Mouse (Mus musculus) hindbrain, embryonic 13.5 days (tissue): ENCODE data around the gene Zfp180. TPM values are rescaled to one million over a fixed set of nuclear protein-coding genes. Genes with fewer than 3 reads are reported as not detected.
A peak's percentile ranks its signal among the peaks of the same experiment; 100 is the strongest.
"Not testable (repeated sequence)": the region's sequence is repeated elsewhere in the genome, so short reads cannot be mapped to it uniquely, and the experiment has no call there.

Experiments used
- ATAC-seq: fragments of 200-750 bp; cut with Nextera tagmentation; 2 replicates; pipeline ENCODE4 v1.8.0; 2017; ENCODE audit warnings: moderate TSS enrichment; ENCODE audit not compliant: low FRiP score
- H3K27ac ChIP-seq: fragments of 300-500 bp; sonication (generic); 2 replicates; pipeline ENCODE4 v1.5.1; 2015; ENCODE audit warnings: inconsistent platforms, mild to moderate bottlenecking, moderate library complexity
- H3K27me3 ChIP-seq: fragments of 300-500 bp; sonication (generic); 2 replicates; pipeline ENCODE4 v1.6.1; 2015; ENCODE audit warnings: mild to moderate bottlenecking, inconsistent platforms
- H3K36me3 ChIP-seq: fragments of 300-500 bp; sonication (generic); 2 replicates; pipeline ENCODE4 v1.6.1; 2015; ENCODE audit warnings: mild to moderate bottlenecking, inconsistent platforms
- H3K4me1 ChIP-seq: fragments of 300-500 bp; sonication (generic); replicated peaks from 2 replicates; pipeline ENCODE4 v1.6.1; 2015; ENCODE audit warnings: inconsistent platforms
- H3K4me2 ChIP-seq: fragments of 300-500 bp; sonication (generic); 2 replicates; pipeline ENCODE4 v1.6.1; 2015; ENCODE audit warnings: inconsistent platforms, mild to moderate bottlenecking, moderate library complexity
- H3K4me3 ChIP-seq: fragments of 300-500 bp; sonication (generic); 2 replicates; pipeline ENCODE4 v1.5.1; 2015; ENCODE audit warnings: mild to moderate bottlenecking, inconsistent platforms
- H3K9ac ChIP-seq: fragments of 300-500 bp; sonication (generic); 2 replicates; pipeline ENCODE4 v1.6.1; 2015; ENCODE audit warnings: mild to moderate bottlenecking, inconsistent platforms
- H3K9me3 ChIP-seq: fragments of 300-500 bp; sonication (generic); 2 replicates; pipeline ENCODE4 v1.6.1; 2016; ENCODE audit warnings: inconsistent platforms
- WGBS: fragments of 180-500 bp; shearing (Covaris S2); methylation state at CpG from one replicate; pipeline ENCODE4 v1.1.7; 2015; 5-methylcytosine and 5-hydroxymethylcytosine counted together
- polyA plus RNA-seq: library from polyadenylated mRNA; unstranded; fragments of >200 nt; fragmentation: Nextera tagmentation; extraction: Ambion mirVana; gene quantifications from 2 replicates; pipeline ENCODE4 v1.2.1, GENCODE M21; 2015

Zfp180 gene
- polyA plus RNA-seq = 31.9 and 32.1 TPM in 2 replicates

DNA sequence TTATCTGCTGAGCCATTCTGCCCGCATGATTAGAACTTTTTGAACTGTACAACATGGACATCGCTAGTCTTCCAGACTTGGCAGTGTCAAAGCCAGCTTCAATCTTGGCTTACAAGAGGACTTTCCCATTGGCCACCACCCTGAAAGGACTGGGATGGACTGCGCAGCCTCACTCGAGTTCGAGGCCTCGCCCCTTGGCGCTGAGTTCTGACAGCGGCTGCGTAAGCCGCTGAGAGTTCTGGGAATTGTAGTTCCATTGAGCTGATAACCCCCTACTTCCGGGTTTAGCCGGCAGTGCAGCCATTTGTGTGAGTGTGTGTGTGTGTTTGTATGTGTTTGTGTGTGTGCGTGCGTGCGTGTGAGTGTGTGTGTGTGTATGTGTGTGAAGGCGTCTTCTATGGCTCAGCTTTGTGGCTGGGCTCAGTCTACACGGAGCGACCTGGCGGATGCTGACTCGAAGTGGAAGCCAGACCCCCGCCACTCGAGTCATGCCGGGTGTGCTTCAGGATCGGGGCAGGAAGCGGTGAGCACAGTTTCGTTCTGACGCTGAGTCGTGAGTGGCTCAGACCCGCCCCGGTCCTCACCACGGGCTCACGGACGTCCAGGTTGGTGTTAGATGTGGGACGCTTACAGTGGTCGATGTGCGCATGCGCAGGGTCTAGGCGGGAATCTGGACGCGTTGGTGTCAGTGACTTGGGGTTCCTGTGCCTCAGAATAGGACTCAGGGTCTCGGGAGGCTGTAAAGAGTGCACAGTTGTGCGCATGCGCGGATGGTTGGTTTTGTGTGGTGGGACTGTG is at the start of gene Zfp180:
Zfp180 (plus strand) TSS at position 291 of the 798 bp plus-strand sequence.
- peak within 1 kb of the TSS; percentile 62 for H3K4me3 ChIP-seq
- H3K27me3 ChIP-seq = no peaks in the 10 kb centered on the region
- H3K4me2 ChIP-seq = peak within 1 kb of the TSS; percentile 80
- H3K36me3 ChIP-seq = peaks cover 32% of the 10 kb centered on the region
- WGBS = 20% methylated on average over 44 of the region's 44 CpGs
- H3K9ac ChIP-seq = peak within 1 kb of the TSS; percentile 78
- peaks cover 25% of the 10 kb centered on the region for H3K4me1 ChIP-seq
- peak; percentile 96 for ATAC-seq
- H3K27ac ChIP-seq = peak within 1 kb of the TSS; percentile 79
- H3K9me3 ChIP-seq = peaks cover 11% of the 10 kb centered on the region

DNA sequence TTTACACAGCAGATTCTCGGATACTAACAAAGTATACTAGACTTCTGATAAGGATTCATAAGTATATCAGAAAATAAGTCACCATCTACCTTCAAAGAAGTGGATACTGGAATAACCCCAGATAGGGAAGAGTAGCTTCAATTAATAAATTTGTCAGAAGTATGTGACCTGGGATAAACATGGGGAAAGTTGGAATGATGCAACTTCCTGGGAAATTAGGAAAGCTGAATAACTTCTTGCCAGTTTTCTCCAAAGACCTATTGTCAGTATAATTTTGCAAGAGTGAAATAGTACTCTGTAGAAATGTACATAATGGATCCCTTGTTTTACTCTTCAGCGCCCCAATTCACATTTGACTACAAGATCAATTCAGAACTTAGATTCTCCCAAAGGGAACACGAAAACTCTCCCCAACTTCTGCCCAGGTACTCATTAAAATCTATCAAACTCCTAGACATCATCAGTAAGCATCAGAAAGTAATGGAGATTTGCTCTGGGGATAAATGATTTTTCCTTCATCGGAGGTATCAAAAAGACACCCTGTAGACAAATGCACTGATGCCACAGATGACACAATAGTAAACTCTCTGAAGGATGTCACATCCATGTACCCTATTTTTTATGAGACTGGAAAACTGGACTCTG is 28.9 kb upstream of the Zfp180 start, which contains the start of gene Vmn1r183:
Vmn1r183 (plus strand) TSS at position 595 of the 645 bp plus-strand sequence.
- no peak within 1 kb of the TSS for H3K4me2 ChIP-seq
- ATAC-seq = no peak
- no peak within 1 kb of the TSS for H3K4me3 ChIP-seq
- H3K27ac ChIP-seq = no peak within 1 kb of the TSS
- H3K36me3 ChIP-seq = no peaks in the 10 kb centered on the region
- H3K9me3 ChIP-seq = 0 out of 2 replicates have a peak, but pooled peaks cover 5% of the 10 kb centered on the region
- WGBS = 80% methylated on average over 4 of the region's 4 CpGs
- no peaks in the 10 kb centered on the region for H3K27me3 ChIP-seq
- H3K4me1 ChIP-seq = no peaks in the 10 kb centered on the region
- H3K9ac ChIP-seq = no peak within 1 kb of the TSS

DNA sequence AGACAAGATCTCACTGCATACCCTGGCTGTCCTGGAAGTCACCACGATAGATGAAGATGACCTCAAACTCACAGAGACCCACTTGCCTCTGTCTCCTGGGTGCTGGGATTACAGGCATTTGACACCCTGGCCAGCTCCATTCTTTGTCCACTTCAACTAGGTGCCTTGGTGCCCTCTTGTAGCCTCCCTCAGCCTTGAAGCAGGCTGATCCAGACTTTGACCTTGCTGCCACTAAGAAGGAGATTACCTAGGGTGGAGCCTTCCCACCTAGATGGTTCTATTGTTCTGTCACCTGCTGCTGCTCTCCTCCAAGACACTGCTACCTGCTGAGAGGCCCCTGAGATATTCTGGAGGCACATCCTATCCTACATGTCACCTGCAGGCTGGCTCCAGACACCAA is 7.3 kb upstream of the Zfp180 start:
- not testable (repeated sequence) for H3K9ac ChIP-seq, H3K27me3 ChIP-seq, H3K36me3 ChIP-seq, H3K9me3 ChIP-seq, ATAC-seq, H3K4me2 ChIP-seq, H3K27ac ChIP-seq, H3K4me1 ChIP-seq, H3K4me3 ChIP-seq
- 14% methylated on average over 1 of the region's 1 CpGs for WGBS

DNA sequence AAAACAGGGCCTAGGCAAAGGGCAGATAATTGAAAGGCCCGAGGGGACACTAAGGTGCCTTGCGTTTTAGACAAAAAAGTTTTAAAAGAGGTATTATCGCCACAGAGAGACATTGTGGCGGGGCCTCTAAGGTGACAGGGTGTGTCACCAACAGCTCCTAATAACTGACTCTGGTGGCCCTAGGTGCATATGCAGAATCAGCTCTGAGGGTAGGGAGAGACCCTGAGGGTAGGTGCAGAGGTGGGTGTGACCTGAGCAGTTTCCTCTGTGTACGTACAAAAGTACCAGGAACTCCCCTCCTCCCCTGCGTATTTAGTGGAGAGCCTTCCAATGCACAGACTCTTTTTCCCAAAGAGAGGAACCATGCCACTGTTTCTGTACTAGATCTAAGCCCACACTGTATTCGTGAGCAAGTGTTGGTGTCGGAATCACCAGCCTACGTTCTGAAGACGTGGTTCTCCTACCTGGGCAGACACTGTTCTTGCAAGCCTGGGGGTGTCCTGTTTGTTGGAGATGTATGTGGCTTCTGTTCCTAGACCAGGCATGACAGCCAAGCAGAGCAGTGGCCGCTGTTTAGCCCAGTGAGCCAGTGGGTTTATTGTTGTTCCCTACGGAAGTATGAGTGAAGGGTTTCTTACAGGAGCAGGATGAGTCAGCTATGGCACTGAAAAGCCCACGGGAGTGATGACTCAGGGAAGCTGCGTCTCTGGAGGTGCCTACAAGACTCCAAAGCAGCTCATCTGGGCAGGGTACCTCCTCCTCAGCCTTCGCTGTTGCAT is 922 bp downstream of the Zfp180 start:
- Histone ChIP-seq H3K36me3 (peaks cover 40% of the 10 kb centered on the region), H3K27me3 (no peaks in the 10 kb centered on the region), H3K4me2 (peak overlapping the region; percentile 80), H3K9me3 (peaks cover 19% of the 10 kb centered on the region), H3K4me1 (peaks cover 25% of the 10 kb centered on the region), H3K27ac (peak overlapping the region; percentile 79; the same call in 1 of the 2 replicates), H3K4me3 (peak overlapping the region; percentile 62), H3K9ac (peak overlapping the region; percentile 78)
- 59% methylated on average over 15 of the region's 15 CpGs for WGBS
- peak; percentile 39 for ATAC-seq

DNA sequence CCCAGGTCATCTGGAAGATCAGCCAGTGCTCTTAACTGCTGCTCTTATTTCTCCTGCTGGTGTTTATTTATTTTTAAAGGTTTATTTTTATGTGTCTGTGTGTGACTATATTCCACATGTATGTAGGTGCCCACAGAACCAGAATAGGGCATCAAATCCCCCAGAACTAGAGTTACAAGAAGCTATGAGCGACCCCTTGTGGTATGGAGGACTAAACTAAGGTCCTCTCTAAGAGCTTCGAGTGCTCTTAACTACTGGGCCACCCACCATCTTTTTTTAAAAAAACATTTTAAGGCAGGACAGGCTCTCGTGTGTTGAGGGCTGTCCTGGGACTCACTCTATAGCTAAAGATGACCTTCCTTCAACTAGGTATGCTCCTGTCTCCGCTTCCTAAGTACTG is 5.1 kb downstream of the Zfp180 start:
- Histone ChIP-seq H3K4me1 (peaks cover 21% of the 10 kb centered on the region), H3K27ac (no peak overlapping the region), H3K36me3 (peaks cover 57% of the 10 kb centered on the region), H3K27me3 (no peaks in the 10 kb centered on the region), H3K9ac (no peak overlapping the region), H3K4me3 (no peak overlapping the region), H3K9me3 (peaks cover 36% of the 10 kb centered on the region), H3K4me2 (no peak overlapping the region)
- no peak for ATAC-seq
- 97% methylated on average over 4 of the region's 4 CpGs for WGBS

DNA sequence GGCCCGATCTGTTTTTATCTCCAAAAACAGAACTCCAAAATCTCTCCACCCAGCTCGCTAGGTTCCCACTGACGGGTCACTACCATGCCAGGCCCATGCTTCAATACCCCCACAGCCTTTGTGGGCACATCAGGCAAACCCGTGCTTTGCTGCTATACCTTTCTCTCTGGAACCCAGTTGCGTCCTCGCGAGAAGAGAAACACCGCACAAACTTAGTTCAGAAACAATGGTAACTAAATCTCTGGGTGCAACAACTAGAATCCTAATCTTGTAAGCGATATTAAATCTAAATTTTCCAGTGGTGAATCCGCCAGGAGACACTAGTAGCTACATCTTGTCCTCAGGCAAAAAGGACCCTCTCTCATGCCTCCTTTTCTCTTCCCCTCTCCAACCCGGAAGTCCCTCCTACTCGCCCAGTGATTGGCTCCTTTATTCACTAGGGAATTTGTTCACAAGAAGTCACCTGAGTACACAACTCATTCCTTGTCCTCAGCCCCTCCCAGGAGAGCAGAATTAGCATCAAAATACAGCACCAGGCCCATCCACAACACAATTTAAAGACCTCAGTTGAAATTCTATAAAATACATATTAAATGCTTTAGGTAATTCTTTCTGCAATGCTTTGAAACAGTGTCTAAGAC is 5.9 kb downstream of the Zfp180 start:
- Histone ChIP-seq H3K27me3 (no peaks in the 10 kb centered on the region), H3K4me2 (no peak overlapping the region), H3K27ac (no peak overlapping the region), H3K4me3 (no peak overlapping the region), H3K36me3 (peaks cover 61% of the 10 kb centered on the region), H3K4me1 (peaks cover 17% of the 10 kb centered on the region), H3K9ac (no peak overlapping the region), H3K9me3 (peaks cover 40% of the 10 kb centered on the region)
- ATAC-seq = no peak
- 97% methylated on average over 12 of the region's 12 CpGs for WGBS

DNA sequence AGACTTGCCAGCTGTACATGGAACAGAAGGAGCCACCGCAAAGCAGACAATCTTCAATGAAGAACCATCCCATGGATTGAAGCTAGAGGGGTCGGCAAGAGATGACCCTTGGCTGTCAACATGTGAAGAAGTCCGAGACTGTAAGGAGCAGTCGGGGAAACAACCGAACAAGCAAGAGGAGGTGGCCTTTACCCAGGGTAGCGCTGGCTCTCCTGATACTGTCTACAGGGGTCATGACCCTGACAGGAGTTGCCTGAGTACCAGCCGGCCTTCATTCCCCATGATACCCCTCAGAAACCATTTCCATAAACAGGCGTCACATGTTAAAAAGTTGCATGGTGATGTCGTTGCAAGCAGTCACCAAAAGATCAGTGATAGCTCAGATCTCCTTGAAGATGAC is 22.7 kb downstream of the Zfp180 start:
- Histone ChIP-seq H3K4me3 (no peak overlapping the region), H3K27ac (no peak overlapping the region), H3K4me2 (no peak overlapping the region), H3K4me1 (no peaks in the 10 kb centered on the region), H3K27me3 (no peaks in the 10 kb centered on the region), H3K36me3 (peaks cover 100% of the 10 kb centered on the region), H3K9ac (no peak overlapping the region), H3K9me3 (peaks cover 100% of the 10 kb centered on the region)
- 96% methylated on average over 9 of the region's 9 CpGs for WGBS
- ATAC-seq = no peak

DNA sequence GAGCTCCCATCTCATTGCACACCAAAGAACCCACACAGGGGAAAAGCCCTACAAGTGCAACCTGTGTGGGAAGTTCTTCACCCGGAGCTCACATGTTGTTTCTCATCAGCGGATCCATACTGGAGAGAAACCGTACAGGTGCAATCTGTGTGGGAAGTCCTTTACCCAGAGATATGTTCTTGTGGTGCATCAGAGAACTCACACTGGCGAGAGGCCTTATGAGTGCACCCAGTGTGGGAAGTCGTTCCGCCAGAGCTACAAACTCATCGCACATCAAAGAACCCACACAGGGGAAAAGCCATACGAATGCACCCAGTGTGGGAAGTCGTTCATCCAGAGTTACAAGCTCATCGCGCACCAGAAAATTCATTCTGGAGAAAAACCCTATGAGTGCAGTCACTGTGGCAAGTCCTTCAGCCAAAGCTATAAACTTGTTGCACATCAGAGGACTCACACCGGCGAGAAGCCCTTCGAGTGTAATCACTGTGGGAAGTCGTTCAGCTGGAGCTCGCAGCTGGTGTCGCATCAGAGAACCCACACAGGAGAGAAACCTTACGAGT is 23.5 kb downstream of the Zfp180 start:
- no peaks in the 10 kb centered on the region for H3K4me1 ChIP-seq
- no peak for ATAC-seq
- no peaks in the 10 kb centered on the region for H3K27me3 ChIP-seq
- WGBS = 94% methylated on average over 18 of the region's 18 CpGs
- no peak overlapping the region; the same call in 1 of the 2 replicates for H3K4me3 ChIP-seq
- H3K27ac ChIP-seq = no peak overlapping the region
- peaks cover 96% of the 10 kb centered on the region for H3K36me3 ChIP-seq
- peaks cover 98% of the 10 kb centered on the region for H3K9me3 ChIP-seq
- no peak overlapping the region for H3K4me2 ChIP-seq
- no peak overlapping the region for H3K9ac ChIP-seq

DNA sequence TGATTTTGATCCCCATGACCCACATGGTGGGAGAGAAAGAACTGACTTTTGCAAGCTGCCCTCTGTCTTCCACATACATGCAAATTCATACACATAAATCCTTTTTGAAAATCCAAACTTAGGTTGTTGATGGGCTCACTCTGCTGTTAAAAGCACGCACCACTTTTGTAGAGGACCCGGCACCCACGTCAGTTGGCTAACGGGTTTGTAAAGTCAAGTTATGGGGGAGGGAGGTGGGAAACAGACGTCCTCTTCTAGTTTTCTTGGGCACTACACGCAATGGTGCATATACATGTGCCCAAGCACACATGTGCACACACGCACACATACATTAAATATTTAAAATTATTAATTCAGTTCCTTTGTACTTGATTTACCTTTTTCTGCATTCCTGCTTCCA is 29.1 kb downstream of the Zfp180 start:
- H3K4me2 ChIP-seq = no peak overlapping the region
- no peak overlapping the region for H3K27ac ChIP-seq
- H3K9me3 ChIP-seq = peaks cover 42% of the 10 kb centered on the region
- no peak for ATAC-seq
- H3K4me1 ChIP-seq = peaks cover 8% of the 10 kb centered on the region
- no peaks in the 10 kb centered on the region for H3K27me3 ChIP-seq
- 98% methylated on average over 7 of the region's 7 CpGs for WGBS
- H3K9ac ChIP-seq = no peak overlapping the region
- peaks cover 40% of the 10 kb centered on the region for H3K36me3 ChIP-seq
- no peak overlapping the region for H3K4me3 ChIP-seq

DNA sequence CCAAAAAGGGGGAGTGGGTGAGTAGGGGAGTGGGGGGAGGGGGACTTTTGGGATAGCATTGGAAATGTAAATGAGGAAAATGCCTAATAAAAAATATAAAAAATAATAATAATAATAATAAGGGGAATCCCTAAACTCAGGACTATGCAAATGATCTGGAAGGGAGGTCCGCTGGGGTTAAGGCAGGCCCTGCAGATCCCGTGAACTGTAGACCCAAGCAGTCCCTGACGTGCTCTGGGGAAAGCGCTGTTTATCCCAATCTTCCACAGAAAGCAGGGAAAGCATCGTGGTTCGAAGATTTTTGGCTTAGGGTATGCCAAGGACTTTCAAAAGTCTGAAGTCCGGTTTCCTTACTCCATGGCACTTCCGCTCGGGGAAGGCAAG is 30.0 kb downstream of the Zfp180 start:
- no peaks in the 10 kb centered on the region for H3K27me3 ChIP-seq
- peak; percentile 78 for ATAC-seq
- H3K27ac ChIP-seq = peak overlapping the region; percentile 53; the same call in 1 of the 2 replicates
- peaks cover 32% of the 10 kb centered on the region for H3K9me3 ChIP-seq
- peak overlapping the region; percentile 69 for H3K4me3 ChIP-seq
- peaks cover 31% of the 10 kb centered on the region for H3K36me3 ChIP-seq
- WGBS = 3% methylated on average over 9 of the region's 9 CpGs
- peak overlapping the region; percentile 79 for H3K4me2 ChIP-seq
- peak overlapping the region; percentile 67 for H3K9ac ChIP-seq
- H3K4me1 ChIP-seq = peaks cover 8% of the 10 kb centered on the region

DNA sequence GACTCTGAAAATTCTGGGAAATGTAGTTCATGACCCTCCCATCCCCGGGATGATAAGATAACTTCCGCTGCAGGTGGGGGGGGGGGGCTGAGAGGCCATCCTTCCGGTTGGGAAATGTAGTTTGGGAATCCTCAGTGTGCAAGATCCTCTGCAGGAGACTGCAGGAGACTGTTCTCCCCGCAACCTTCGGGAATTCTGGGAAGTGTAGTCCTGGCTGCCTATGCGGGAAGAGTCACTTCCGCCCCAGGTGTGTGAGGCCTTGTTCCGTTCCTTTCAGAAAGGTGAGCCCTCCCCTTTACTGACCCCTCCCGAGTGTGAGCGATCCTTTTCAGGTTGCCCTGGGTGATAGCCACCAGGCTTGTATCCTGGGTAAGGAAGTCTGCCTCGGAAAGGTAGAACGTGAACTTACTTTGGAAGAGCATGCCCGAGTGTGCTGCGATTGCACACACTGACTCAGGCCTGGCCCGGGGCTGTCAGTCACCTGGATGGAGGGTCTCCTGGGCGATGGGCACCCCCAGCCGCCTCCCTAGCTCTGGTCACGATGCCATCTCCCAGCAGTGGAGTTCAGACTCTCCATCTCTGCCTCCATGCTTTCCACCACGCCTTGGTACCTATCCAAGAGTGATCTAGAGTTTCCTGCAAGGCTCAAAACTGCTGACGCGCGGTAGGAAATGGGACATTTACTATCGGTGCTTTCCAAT is 30.6 kb downstream of the Zfp180 start, which contains the start of gene Zfp112:
Zfp112 (plus strand) TSS at position 159 of the 701 bp plus-strand sequence.
- ATAC-seq = peak; percentile 97
- Histone ChIP-seq H3K27me3 (no peaks in the 10 kb centered on the region), H3K9me3 (peaks cover 27% of the 10 kb centered on the region), H3K27ac (peak within 1 kb of the TSS; percentile 71), H3K4me1 (peaks cover 8% of the 10 kb centered on the region), H3K4me2 (peak within 1 kb of the TSS; percentile 79), H3K4me3 (peak within 1 kb of the TSS; percentile 69), H3K36me3 (peaks cover 25% of the 10 kb centered on the region), H3K9ac (peak within 1 kb of the TSS; percentile 84)
- WGBS = 3% methylated on average over 23 of the region's 23 CpGs
